Mouse (Mus musculus) embryo, embryonic 10.5 days (tissue): ENCODE measurements around the gene Ppp3cb.

Experiments used
- DNase-seq: peaks from one replicate; pipeline ENCODE4 v3.0.0-alpha.2; 2015; ENCODE audit warnings: low spot score

Gene Ppp3cb

GRCm38 (mm10) chr14:20480195-20480579 is 66.2 kb downstream of the Ppp3cb start:
- DNase-seq: no peak

GRCm38 (mm10) chr14:20479291-20480194 is 66.8 kb downstream of the Ppp3cb start, which contains the start of gene Anxa7:
TSS of gene Anxa7 (minus strand) at chr14:20480133.
- peak; percentile 78 for DNase-seq

- DNase-seq: peak; percentile 37
Observed at GRCm38 (mm10) chr14:20478801-20479200, 67.6 kb downstream of the Ppp3cb start.

- DNase-seq: no peak
Observed at GRCm38 (mm10) chr14:20478385-20478784, 68.0 kb downstream of the Ppp3cb start.

GRCm38 (mm10) chr14:20477261-20478025 is 68.9 kb downstream of the Ppp3cb start:
- peak; percentile 70 for DNase-seq

GRCm38 (mm10) chr14:20460216-20460615 is 86.2 kb downstream of the Ppp3cb start:
- DNase-seq: no peak

GRCm38 (mm10) chr14:20458378-20458777 is 88.0 kb downstream of the Ppp3cb start:
- DNase-seq: no peak

- DNase-seq: no peak
Observed at GRCm38 (mm10) chr14:20452929-20453328, 93.4 kb downstream of the Ppp3cb start.

- DNase-seq: peak; percentile 86
Observed at GRCm38 (mm10) chr14:20451765-20452331, 94.5 kb downstream of the Ppp3cb start, which contains the start of gene Cfap70. TSS of gene Cfap70 (minus strand) at chr14:20452226.

- DNase-seq: no peak
Observed at GRCm38 (mm10) chr14:20451302-20451701, 95.1 kb downstream of the Ppp3cb start.
